Mouse (Mus musculus): ENCODE measurements at regions not wholly inside any gene's neighbourhood (a gene's known extent, or its start where the extent isn't known, plus 50 kb on each side); places are given as distances from the start of the nearest gene placed in this dataset.

- DNase-seq (ENCODE audit: low spot score): no peak
These were observed 61.2 kb upstream of the Lhx8 start for GRCm38 (mm10) chr3:154391629-154392028.

DNA sequence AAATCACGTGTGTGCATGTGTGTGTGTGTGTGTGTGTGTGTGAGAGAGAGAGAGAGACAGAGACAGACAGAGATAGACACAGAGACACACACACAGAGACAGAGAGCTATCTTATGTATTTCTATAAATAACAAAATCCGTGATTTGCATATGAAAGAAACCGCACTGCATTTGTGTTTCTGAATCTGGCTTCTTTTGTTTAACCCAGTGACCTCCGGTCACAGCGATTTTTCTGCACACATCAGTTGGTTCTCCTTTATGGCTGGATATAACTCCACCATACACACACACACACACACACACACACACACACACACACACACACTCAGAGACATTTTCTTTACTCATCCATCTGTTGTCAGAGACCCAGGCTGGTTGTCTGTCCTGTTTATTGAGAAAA lies 58.2 kb upstream of the Lhx8 start:
- no peak for DNase-seq (ENCODE audit: low spot score)

DNA sequence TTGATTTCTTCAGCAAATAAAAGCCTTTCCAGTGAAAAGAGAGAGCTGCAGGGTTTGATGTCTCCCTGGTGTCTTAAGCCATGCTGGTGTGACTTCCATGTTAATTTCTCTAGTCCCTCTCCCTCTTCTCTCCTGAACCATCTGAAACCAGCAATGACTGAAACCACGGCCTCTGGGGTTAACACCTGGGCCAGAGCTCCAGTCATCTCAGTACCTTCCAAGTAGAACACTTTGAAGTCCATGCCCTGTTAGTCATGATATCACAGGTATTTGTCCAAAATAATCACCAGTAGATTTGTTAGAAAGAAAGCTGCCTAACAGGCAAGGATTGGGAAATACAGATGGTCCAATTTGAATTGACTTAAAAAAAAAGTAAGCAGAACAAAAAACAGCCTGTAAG lies 56.8 kb upstream of the Lhx8 start:
- no peak for DNase-seq (ENCODE audit: low spot score)

- DNase-seq (ENCODE audit: low spot score): no peak
These were observed 55.4 kb upstream of the Lhx8 start for GRCm38 (mm10) chr3:154385831-154386312.

GRCm38 (mm10) chr3:154382811-154383210 lies 52.4 kb upstream of the Lhx8 start:
- DNase-seq (ENCODE audit: low spot score): no peak

DNA sequence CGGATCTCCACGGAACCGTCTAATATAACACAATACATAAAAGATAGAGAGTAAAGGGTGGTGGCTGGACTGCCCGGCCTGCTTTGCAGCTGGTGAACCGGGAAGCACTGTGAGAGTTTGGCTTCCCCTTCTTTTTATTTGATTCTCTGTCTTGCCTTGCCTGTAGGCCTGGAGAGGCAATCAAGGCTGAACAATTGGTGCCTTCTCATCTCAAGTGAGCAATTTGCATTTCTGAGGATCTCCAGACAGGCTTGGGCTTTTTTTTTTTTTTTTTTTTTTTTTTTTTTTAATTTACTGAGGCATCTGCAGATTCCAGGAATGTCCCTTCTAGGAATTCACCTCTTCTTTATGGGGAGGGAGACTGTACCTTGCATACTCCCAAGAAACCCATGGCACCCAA lies 51.1 kb upstream of the Lhx8 start:
- no peak for DNase-seq (ENCODE audit: low spot score)

All from thymus, postnatal 0 days (tissue).